Mouse (Mus musculus): ENCODE measurements around the gene Ms4a6d.
"Not testable (repeated sequence)": the region's sequence is repeated elsewhere in the genome, so short reads cannot be mapped to it uniquely, and the experiment has no call there.

Ms4a6d gene

GRCm38 (mm10) chr19:11554726-11555125 is 49.9 kb downstream of the Ms4a6d start:
- no peak for DNase-seq (ENCODE audit: low read depth, low spot score)

DNA sequence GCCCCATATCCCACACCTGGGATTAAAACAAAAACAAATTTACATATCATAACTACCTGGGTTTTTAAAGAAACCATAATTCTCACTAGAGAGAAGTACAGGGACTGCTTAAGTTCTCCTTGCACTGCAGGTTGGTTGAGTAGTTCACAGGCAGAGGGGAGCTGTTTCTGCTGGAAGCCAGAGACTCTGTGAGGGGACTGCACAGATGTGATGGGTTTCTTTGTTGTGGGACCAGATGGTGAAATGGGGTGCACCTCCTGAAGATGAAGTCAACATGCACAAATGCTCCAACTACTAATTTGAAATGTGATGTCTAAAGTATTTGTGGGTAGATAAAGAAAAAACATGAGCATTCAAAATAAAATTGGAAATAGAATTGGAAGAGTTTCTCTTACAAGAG is 56.7 kb downstream of the Ms4a6d start:
- DNase-seq (ENCODE audit: low read depth, low spot score) = no peak

DNA sequence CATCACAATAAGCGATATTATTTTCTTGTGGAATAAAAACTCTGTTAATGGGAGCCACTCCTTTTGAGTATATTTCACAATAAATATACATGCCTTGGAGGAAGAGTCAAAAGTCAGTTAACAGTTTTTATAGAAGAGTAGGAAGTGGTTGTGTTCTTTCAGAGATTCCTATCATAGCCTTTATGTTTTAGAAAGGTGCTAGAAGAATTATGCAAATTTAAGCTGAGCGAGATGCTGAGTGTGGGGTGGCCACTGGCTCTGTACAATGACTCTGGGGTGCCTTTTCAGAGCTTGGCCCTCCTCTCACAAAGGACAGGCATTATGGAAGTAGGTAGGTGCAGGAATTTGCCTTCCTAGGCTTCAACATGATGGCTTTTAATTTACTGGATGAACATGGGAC is 60.3 kb downstream of the Ms4a6d start:
- DNase-seq (ENCODE audit: low read depth, low spot score) = not testable (repeated sequence)

DNA sequence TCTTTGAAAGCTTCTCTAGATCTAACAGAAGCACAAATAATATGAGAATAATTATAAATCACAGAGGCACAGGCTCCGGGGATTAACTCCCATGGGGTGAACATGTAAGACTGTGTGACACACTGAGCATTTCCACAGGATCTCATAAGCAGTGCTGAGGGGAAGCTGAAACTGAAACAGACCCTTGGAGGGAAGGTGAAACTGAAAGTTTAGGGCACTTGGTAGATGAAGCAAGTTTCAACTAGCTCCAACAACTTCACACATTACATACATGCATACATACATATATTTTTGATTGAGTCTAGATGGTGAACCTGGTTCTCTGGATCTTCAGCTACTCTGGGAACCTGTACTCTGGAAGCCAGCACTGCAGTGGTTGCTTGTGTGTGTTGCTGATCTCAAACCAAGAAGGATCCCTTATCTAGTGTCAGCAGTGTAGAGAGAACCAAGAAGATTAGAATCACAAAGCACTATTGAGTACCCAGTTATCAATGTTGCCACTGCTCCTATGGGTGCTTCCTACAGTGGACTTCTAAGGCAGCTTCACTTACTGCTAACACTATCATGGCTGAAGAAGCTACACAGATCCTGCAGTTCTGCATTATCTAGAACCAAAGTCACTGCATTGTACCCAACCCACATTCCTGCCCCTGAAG is 64.4 kb downstream of the Ms4a6d start:
- not testable (repeated sequence) for DNase-seq (ENCODE audit: low read depth, low spot score)

DNA sequence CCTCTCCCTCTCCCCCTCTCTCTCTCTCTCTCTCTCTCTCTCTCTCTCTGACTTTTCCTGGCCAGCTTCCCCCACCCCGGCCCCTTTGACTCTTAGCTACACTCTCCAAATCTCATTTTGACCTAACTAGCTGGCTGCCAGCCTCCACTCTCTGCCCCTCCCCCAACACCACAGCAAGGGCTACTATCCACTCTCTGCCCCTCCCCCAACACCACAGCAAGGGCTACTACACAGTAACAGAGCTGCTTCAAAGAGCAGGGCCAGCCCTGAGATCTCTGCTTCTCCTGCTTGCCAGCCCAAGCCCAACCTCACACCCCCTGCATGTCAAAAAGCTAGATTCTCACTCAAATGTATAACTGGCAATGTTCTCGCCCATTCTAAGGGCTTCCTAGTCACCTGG is 67.3 kb downstream of the Ms4a6d start:
- DNase-seq (ENCODE audit: low read depth, low spot score) = no peak

Data from skeletal muscle tissue, adult 2 months (tissue).